Mouse (Mus musculus) yolk sac, embryonic 10.5 days (tissue): ENCODE data around the gene C1qc.

ENCODE experiments used
- DNase-seq: peaks from one replicate; pipeline ENCODE4 v3.0.0-alpha.2; 2017; ENCODE audit warnings: low spot score

C1qc gene

GRCm38 (mm10) chr4:136892811-136893210, at the start of gene C1qc:
Gene C1qc, minus strand, starts transcription at chr4:136893065.
- DNase-seq = no peak

DNA sequence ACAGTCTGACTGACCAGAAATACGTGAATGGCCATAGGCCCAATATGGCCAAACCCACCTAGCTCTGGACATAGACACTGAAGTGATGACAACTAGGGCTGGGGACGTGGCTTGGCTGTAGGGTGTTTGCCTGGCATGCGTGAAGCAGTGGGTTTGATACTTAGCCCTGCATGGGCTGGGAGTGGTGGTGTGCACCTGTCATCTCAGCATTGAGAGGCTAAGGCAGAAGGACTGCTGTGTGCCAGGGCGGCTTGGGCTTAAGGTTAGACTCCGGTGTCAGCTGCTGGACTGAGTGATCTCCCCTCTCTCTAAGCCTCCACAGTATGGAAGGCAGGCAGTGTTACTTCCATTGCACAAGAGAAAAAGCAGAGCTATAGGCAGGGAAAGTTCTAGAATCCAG, 45.1 kb upstream of the C1qc start:
- DNase-seq = no peak

GRCm38 (mm10) chr4:136937344-136937743, 44.5 kb upstream of the C1qc start:
- no peak for DNase-seq

DNA sequence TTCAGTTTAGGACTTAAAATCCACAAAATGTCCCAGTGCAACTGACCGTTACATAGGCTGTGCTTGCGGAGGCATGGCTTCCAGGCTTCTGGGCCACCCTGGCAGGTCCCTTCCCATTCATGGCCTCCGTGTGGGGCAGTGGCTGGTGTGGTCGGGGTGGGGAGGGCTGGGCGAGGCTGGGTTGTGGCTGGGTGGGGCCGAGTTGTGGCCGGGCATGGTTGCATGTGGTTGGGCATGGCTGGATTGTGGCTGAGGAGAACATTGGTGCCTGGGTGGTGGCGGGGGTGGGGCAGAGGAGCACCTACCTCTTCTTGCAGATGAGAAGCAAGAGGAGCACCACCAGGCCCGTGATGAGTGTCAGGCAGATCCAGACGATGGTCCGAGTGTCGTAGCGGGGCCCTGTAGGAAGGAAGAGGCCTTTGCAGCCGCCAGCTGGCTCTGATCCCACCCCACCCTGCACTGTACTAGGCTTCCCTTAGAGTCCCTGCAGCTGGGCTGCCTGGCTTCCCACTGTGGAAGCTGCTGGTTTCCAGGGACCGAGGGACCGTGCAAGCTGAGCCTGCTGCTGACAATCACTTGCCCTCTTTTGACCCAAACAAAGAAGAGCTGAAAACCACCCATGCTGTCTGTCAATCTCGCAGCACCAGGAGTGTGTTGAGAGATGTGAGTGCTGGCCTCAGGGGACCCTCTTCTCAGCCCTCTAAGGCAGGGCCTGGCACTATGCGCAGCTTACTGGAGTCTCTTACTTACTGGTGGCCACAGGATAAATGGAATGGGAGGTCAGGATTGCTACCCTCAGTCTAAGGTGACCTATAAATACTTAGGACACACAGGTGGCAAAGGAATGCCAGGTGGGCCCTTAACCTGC, 42.1 kb upstream of the C1qc start:
- no peak for DNase-seq

DNA sequence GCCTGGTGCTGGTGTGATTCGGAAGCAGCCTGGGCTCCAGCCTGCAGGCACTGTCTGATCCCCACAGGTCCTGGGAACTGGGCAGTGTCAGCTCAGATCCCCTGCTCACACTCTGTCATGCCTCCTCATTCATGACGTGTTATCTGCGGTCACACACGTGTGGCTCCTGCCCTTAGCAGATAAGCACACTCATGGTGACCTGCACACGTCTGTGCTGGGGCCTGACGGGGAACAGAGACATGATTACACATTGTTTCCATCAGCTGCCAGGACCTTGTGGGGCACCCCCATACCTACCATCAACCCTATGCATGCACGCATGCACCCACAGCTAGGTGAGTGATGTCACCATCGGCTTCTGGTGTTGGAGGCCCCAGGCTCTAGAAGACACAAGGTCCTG, 37.6 kb upstream of the C1qc start:
- DNase-seq = no peak

- no peak for DNase-seq
These were observed 36.1 kb upstream of the C1qc start for GRCm38 (mm10) chr4:136928928-136929327.

GRCm38 (mm10) chr4:136925804-136926203, 32.9 kb upstream of the C1qc start:
- DNase-seq = no peak

- DNase-seq = peak; percentile 72
These were observed 31.7 kb upstream of the C1qc start for GRCm38 (mm10) chr4:136924529-136924928.

DNA sequence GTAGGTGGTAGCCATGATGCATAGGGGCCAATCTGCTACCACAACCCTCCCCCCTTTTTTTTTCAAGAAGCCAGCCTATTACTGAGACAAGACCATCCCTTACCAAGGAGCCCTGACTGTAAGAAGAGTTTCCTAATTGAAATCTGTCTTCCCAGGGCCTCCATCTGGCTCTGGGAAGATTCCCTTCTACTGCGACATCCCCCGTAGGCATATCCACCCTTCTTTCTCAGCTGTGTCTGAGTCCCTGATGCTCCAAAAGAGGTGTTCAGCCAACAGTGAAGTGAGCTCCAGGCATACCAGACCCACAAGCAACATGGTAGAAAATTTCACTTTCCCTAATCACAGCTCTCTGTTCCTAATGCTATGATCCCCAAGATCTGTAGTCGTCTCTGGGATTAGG, 26.7 kb upstream of the C1qc start:
- DNase-seq = no peak

DNA sequence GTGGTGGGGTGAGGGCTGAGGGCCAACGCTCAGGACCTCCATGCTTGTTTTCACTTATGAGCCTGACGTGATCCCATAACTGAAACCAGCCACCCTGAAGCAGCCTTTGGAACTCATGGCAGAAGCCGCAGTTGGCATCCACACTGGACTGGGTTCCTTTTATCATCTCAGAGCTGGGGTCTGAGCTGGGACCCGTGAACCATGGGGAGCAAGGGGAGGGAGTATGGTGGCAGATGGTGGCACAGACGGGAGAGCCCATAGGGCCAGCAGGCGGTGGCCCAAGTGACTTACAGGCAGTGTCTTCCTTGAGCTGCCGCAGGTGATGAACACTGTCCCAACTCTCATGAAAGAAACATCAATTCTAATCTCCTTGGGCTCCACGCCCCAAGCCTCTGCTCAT, 26.0 kb upstream of the C1qc start:
- DNase-seq = no peak

- no peak for DNase-seq
These were observed 24.3 kb upstream of the C1qc start for GRCm38 (mm10) chr4:136917165-136917524.

- DNase-seq = no peak
These were observed 23.7 kb upstream of the C1qc start for GRCm38 (mm10) chr4:136916359-136917164.

DNA sequence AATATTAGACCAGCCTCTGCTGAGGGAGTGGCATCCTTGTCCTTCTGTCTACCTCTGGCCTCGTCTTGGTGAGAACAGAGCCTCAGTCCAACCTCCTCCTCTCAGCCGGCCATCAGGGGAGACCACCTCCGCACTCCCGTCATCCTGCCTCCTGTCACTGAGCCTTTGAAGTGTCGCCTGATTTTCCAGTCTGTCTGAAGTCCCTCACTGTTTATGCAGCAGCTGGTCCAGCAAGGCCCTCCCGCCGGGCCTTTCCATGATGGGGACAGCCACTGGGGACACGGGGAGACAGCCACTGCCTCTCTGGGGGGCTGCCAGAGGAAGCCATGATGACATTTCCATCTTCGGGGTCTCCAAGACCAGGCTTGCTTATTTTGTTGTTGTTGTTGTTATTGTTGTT, 20.0 kb upstream of the C1qc start:
- no peak for DNase-seq

DNA sequence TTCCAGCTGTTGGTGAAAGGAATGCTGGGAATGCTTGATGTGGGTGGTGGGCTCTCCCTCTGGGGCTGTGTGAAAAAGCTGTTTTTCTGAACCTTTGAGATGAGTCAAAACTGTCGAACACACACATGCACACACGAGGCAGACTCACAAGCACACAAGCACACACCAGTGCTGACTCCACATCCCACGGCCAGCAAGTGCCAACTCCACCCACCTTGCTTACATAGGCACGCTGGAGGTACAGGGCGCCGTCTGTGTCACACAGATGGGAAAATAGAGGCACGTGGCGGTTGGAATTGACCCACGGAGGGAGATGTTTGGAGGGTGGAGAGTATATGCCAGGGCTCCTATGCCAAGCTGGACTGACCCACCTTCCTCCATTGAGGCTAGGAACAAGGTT, 18.9 kb upstream of the C1qc start:
- DNase-seq = no peak

GRCm38 (mm10) chr4:136911211-136911646, 18.4 kb upstream of the C1qc start:
- DNase-seq = no peak

DNA sequence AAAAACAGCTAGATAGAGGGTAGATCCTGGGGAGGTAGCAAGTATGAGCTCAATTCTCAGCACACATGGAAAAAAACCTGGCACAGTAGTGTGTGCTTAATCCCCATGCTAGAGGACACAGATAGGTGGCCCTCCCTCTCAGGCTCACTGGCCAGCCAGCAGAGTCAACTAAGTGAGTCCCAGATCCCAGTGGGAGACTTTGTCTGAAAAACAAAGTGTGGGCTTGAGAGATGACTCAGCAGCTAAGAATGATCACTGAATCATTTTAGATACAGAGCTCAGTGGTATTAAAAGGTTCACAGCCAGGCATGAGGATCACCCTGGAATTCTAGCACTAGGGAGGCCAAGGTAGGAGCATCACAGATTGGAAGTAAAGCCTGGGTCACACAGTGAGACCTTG, 14.9 kb upstream of the C1qc start:
- no peak for DNase-seq

- DNase-seq = peak; percentile 33
These were observed 14.2 kb upstream of the C1qc start for GRCm38 (mm10) chr4:136907033-136907432.

GRCm38 (mm10) chr4:136904767-136905539, 12.1 kb upstream of the C1qc start:
- no peak for DNase-seq

DNA sequence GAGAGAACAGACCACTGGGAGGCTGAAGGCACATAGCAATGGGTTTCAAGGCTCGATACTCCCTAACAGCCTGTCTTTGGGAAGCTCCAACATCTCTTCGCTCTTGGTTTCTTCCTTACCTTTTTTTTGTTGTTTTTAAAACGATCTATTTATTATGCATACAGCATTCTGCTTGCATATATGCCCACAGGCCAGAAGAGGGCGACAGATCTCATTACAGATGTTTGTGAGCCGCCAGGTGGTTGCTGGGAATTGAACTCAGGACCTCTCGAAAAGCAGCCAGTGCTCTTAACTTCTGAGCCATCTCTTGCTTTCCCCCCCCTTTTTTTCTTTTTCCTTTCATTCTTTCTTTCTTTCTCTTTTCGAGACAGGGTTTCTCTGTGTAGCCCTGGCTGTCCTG, 6.3 kb upstream of the C1qc start:
- no peak for DNase-seq

GRCm38 (mm10) chr4:136898637-136899036, 5.8 kb upstream of the C1qc start, which contains the start of gene C1qa:
Gene C1qa, minus strand, starts transcription at chr4:136898803.
- no peak for DNase-seq

GRCm38 (mm10) chr4:136898084-136898598, 5.3 kb upstream of the C1qc start:
- DNase-seq = no peak

DNA sequence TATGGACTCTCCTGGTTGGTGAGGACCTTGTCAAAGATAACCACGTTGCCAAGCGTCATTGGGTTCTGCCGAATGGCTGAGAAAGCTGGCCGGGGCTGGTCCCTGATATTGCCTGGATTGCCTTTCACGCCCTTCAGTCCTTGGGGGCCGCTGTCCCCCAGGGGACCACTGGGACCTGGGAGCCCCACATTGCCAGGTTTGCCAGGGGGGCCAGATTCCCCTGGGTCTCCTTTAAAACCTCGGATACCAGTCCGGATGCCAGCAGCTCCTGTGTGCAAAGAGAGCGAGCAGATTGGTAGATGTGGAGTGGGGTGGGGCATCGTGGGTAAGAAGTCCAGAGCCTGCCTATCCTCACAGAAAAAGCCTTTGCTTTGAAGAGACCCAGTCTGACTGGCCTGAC, 3.6 kb upstream of the C1qc start:
- no peak for DNase-seq
